Mouse (Mus musculus): ENCODE measurements at regions not wholly inside any gene's neighbourhood (a gene's known extent, or its start where the extent isn't known, plus 50 kb on each side); places are given as distances from the start of the nearest gene placed in this dataset.

DNA sequence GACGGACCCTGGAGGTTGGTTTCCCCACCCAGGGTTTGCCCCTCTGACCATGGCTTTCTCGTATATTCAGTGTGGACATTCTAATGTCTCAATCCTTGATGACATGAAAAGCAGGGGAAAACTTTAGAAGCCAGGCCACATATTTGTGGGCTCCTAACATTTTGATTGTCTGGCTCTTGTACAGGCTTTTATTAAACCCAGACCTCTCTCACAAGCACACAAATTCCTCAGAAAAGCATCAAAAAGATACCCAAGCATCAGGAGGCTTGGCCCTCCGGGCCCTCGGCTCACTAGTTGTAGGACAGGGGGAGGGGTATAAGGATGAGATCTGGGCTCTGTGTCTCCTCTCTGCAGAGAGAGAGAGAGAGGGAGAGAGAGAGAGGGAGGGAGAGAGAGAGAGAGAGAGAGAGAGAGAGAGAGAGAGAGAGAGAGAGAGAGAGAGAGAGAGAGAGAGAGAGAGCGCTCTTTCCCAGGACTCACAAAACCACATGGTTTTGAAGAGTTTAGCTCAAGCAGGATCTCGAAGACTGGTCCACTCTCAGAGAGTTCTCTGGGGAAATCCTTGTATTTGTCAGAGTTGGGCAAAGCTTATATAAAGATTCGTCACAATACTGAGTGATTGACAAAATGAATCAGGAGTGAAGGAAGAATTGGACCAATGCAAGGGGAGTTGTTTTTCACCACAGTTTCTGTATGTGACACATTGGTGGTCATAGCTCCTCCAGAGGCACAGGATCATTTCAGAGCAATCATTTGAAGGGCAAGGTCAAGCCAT is 167.2 kb upstream of the Cxcl12 start:
- no peak for DNase-seq (ENCODE audit: low spot score)

GRCm38 (mm10) chr6:117012621-117013020 is 155.7 kb upstream of the Cxcl12 start:
- DNase-seq (ENCODE audit: low spot score): no peak

DNA sequence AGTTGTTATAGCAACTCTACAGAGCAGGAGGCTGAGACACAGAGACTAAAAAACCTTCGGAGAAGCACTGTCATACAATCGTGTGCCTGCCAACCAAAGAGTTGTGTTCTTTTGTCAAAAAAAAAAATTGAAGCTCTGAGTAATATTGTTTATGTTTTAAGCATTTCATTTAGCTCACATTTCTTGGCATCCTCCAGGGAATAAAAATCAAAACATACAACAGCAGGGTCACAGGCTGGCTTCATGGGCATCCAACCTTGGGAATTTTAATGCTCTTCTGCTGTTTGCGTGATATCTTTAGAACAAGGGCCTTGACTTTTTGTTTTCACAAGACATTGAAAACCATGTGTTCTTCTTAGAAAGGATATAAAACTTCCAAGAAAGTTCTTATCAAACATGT is 152.9 kb upstream of the Cxcl12 start:
- no peak for DNase-seq (ENCODE audit: low spot score)

GRCm38 (mm10) chr6:117021851-117022250 is 146.5 kb upstream of the Cxcl12 start:
- DNase-seq (ENCODE audit: low spot score): no peak

DNA sequence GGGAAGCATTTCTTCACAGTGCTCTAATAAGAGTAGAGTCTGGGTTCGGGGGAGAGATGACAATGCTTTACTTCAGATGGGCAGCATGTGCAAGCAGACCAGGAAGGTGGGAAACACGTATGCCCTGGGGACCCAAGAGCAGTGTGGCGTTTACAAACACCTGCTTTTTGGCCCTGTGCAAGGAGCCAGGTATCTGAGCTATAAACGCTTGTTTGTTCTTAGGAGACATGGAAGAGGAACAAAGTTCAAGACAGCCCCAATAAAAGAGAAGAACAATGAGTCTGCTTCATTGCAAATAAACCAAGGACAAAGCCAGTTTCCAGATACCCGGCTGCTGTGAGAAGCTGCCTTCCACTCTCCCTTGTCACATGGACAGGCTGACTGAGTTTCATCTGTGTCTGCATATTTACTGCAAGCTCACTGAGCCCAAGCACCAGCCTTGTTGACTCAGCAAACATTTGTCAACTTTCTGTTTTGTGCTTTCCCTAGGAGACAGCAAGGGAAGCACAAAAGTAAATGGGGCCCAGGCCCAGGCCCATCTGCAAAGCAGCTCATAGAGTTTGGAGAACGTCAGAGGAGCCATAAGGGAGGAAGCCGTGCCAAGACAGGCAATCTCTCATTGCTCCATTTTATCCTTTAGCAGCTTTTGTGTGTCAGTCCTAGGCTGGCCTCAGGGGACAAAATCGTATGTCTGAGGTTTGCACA is 136.1 kb upstream of the Cxcl12 start:
- DNase-seq (ENCODE audit: low spot score): no peak

GRCm38 (mm10) chr6:117043744-117044143 is 124.6 kb upstream of the Cxcl12 start:
- DNase-seq (ENCODE audit: low spot score): no peak

DNA sequence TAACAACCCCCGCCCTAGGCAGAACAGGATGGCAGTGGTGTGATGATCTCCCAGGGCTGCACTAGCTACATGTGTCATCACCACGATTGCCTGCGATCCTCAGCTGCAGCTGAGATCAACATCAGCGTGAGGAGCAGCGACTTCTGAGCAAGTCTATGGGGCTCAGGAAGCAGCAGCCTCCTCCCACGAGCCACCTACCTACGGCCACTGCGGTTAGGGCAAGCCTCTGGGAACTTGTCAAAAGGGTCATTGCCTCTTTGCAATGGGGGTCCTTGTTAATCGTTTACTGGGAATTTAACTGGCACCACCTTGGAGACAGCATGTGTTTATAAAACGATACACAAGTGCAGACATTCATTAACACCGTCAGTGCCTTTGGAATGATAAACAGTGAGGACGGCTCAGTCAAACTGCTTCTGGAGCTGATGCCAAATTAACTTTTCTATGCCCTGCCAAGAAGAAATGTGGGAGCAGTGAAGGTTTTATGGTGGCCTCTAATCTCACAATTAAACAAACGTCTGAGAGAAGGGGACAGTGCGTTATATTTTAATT is 118.8 kb upstream of the Cxcl12 start:
- no peak for DNase-seq (ENCODE audit: low spot score)

DNA sequence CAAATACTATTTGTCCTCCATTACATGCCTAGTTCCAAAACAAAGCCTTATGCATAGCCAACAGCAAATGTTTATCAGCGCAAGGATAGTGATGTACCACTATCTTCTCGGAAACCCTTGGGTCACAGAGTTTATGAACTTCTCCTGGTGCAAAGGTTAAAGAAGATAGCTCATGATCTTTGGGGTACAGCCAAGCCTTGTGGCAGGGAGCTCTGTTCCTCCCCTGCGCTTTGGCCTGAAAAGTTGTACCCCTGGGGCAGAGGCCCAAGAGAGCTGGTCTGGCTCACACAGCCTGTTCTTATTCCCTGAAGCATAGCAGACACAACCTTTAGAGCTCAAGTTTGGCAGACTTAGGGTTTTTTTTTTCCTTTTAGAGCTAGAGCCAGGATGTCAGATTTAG is 107.6 kb upstream of the Cxcl12 start:
- DNase-seq (ENCODE audit: low spot score): no peak

GRCm38 (mm10) chr6:117067541-117068305 is 100.6 kb upstream of the Cxcl12 start:
- no peak for DNase-seq (ENCODE audit: low spot score)

DNA sequence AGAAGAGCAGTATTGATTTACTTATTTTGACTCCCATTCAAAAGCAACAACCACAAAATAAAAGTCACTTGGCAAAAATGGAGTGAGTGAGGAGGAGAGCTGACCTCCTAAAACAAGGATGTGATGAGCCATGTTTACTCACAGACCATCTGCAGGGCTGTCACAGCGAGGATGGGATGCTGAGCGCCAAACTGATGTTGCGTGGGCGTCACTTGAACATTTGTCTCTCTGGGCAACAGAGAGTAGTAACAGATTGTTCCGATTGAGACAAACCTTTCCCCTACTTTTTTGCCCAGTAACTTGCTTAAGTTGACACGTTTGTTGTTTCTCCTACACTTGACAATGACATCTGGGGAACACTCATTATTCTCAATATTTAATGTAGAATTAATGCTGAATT is 97.0 kb upstream of the Cxcl12 start:
- DNase-seq (ENCODE audit: low spot score): peak; percentile 36

- no peak for DNase-seq (ENCODE audit: low spot score)
These were observed 96.5 kb upstream of the Cxcl12 start for GRCm38 (mm10) chr6:117071857-117072256.

DNA sequence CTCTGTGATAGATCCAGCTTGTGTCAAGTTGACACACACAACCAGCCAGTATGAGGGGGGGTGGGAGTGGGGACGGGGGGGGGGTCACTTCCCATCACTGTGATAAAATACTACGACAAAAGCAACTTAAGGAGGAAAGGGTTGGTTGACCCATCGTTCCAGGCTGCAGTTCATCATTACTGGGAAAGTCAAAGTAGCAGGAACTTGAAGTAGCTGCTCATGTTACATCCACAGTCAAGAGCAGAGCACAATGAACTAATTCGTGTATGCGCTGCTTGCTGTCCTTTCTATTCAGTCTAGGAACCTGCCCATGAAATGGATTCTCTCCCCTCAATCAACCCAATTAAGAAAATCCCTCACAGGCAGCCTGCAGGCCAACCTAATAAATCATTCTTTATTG is 88.8 kb upstream of the Cxcl12 start:
- DNase-seq (ENCODE audit: low spot score): no peak

DNA sequence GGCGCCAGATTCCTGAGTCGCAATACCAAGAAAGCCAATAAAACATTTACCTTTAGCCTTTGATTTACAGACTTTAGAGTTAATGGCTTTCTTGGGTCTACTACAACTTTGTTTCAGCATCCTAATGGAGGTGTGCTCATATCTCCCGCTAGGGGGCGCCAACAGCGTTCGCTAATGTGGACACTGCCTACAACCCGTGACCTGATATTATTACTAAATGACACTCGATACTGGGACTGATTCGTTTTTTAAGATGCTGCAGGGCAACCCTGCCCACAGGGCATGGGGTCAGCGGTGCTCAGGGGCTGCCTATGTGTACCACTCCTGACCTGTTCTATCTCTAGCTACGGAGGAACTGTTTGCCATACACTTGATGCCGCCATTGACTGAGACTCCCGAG is 87.4 kb upstream of the Cxcl12 start:
- DNase-seq (ENCODE audit: low spot score): no peak

GRCm38 (mm10) chr6:117084211-117084610 is 84.1 kb upstream of the Cxcl12 start:
- DNase-seq (ENCODE audit: low spot score): no peak

GRCm38 (mm10) chr6:117084833-117085500 is 83.4 kb upstream of the Cxcl12 start:
- DNase-seq (ENCODE audit: low spot score): no peak

DNA sequence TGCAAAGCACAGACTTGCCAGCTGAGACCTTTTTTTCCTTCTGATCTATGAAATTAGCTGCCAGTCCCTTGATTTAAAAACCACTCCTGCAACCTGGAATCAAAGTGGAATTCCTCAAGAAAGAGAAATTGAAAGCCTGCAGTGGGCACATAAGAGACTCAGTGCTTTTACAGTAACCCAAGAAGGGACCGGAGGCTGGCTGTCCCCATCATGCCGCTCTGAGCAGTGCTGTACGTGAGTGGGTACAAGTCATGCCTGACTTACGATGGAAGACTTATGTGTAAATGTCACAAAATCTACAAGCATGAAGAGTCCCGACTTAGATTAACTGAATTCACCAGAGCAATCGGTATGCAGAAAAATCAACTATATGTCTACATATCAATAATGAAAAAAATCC is 73.6 kb upstream of the Cxcl12 start:
- DNase-seq (ENCODE audit: low spot score): no peak

DNA sequence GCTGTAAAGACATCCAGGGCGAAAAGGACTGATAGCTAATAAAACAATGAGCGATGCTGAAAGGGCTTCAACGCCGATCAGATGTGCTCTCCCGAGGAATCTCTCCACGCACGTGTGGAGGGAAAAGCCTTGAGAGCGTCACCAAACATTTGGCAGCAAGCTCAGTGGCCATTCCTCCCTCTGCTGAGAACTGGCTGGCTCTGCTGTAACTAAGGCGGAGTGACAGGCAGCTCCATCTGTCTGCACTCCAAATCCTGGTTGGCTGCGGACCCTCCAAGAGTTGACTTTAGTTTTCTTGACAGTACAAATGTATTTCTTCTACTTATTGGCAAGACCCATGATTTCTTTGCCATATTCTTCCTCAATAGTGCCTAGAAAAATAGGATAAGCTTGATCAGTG is 68.5 kb upstream of the Cxcl12 start:
- no peak for DNase-seq (ENCODE audit: low spot score)

DNA sequence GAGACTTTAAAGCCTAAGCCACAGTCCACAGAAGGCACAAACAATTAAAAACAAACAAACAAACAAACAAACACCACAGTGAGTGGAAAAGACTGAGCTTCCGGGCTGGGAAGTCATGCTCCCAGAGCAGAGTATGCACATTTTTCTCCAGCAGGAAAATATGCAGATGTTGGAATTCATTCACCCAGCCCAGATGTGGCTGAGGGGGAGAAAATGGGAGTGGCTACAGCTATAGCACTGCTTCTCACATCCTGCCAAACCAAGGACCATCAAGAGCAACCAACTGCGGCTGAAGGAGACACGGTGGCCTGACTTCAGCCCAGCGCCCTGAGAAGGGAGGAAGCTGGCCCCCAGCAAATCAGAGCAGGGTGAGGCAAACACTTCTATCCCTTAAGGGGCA is 65.6 kb upstream of the Cxcl12 start:
- DNase-seq (ENCODE audit: low spot score): no peak

- DNase-seq (ENCODE audit: low spot score): no peak
These were observed 64.3 kb upstream of the Cxcl12 start for GRCm38 (mm10) chr6:117104047-117104446.

GRCm38 (mm10) chr6:117104463-117104862 is 63.9 kb upstream of the Cxcl12 start:
- DNase-seq (ENCODE audit: low spot score): no peak

GRCm38 (mm10) chr6:117105182-117105589 is 63.1 kb upstream of the Cxcl12 start:
- DNase-seq (ENCODE audit: low spot score): peak; percentile 20

GRCm38 (mm10) chr6:117110291-117110690 is 58.0 kb upstream of the Cxcl12 start:
- DNase-seq (ENCODE audit: low spot score): no peak

Data from urinary bladder, postnatal 14 days (tissue).